Mouse (Mus musculus): ENCODE results near the gene Zfx.

GRCm38 (mm10) chrX:94032937-94033336 lies 90.6 kb downstream of the Zfx start:
- no peak for TF ChIP-seq CTCF (IDR thresholded peaks at IDR 0.05; ENCODE audit: control insufficient read depth, insufficient read depth, insufficient replicate concordance, low read depth, low read length)
- no peak for TF ChIP-seq POLR2A (IDR thresholded peaks at IDR 0.05; ENCODE audit: control insufficient read depth, low read depth, low read length)

Measured in testis, adult 2 months (tissue).